Mouse (Mus musculus): ENCODE data around the gene Hipk2.

Hipk2 gene

GRCm38 (mm10) chr6:38867291-38867690, 8.7 kb downstream of the Hipk2 start:
- no peak for DNase-seq (ENCODE audit: low read depth, low spot score)

- no peak for DNase-seq (ENCODE audit: low read depth, low spot score)
Measured at GRCm38 (mm10) chr6:38866761-38867160, 9.2 kb downstream of the Hipk2 start.

- no peak for DNase-seq (ENCODE audit: low read depth, low spot score)
Measured at GRCm38 (mm10) chr6:38866357-38866756, 9.6 kb downstream of the Hipk2 start.

- no peak for DNase-seq (ENCODE audit: low read depth, low spot score)
Measured at GRCm38 (mm10) chr6:38865805-38866204, 10.2 kb downstream of the Hipk2 start.

- DNase-seq (ENCODE audit: low read depth, low spot score) = no peak
Measured at GRCm38 (mm10) chr6:38863595-38863994, 12.4 kb downstream of the Hipk2 start.

- no peak for DNase-seq (ENCODE audit: low read depth, low spot score)
Measured at GRCm38 (mm10) chr6:38860301-38860700, 15.7 kb downstream of the Hipk2 start.

GRCm38 (mm10) chr6:38859819-38860218, 16.1 kb downstream of the Hipk2 start:
- DNase-seq (ENCODE audit: low read depth, low spot score) = no peak

- DNase-seq (ENCODE audit: low read depth, low spot score) = no peak
Measured at GRCm38 (mm10) chr6:38853561-38853992, 22.4 kb downstream of the Hipk2 start.

GRCm38 (mm10) chr6:38851740-38852139, 24.2 kb downstream of the Hipk2 start:
- no peak for DNase-seq (ENCODE audit: low read depth, low spot score)

GRCm38 (mm10) chr6:38850715-38851259, 25.2 kb downstream of the Hipk2 start:
- DNase-seq (ENCODE audit: low read depth, low spot score) = no peak

- DNase-seq (ENCODE audit: low read depth, low spot score) = no peak
Measured at GRCm38 (mm10) chr6:38847958-38848910, 27.7 kb downstream of the Hipk2 start.

- DNase-seq (ENCODE audit: low read depth, low spot score) = no peak
Measured at GRCm38 (mm10) chr6:38847447-38847846, 28.5 kb downstream of the Hipk2 start.

GRCm38 (mm10) chr6:38846330-38847195, 29.4 kb downstream of the Hipk2 start:
- no peak for DNase-seq (ENCODE audit: low read depth, low spot score)

GRCm38 (mm10) chr6:38845876-38846275, 30.1 kb downstream of the Hipk2 start:
- DNase-seq (ENCODE audit: low read depth, low spot score) = no peak

- DNase-seq (ENCODE audit: low read depth, low spot score) = no peak
Measured at GRCm38 (mm10) chr6:38845117-38845516, 30.8 kb downstream of the Hipk2 start.

GRCm38 (mm10) chr6:38841551-38841950, 34.4 kb downstream of the Hipk2 start:
- no peak for DNase-seq (ENCODE audit: low read depth, low spot score)

GRCm38 (mm10) chr6:38840780-38841179, 35.2 kb downstream of the Hipk2 start:
- no peak for DNase-seq (ENCODE audit: low read depth, low spot score)

- no peak for DNase-seq (ENCODE audit: low read depth, low spot score)
Measured at GRCm38 (mm10) chr6:38840380-38840779, 35.6 kb downstream of the Hipk2 start.

GRCm38 (mm10) chr6:38839891-38840290, 36.1 kb downstream of the Hipk2 start:
- no peak for DNase-seq (ENCODE audit: low read depth, low spot score)

- no peak for DNase-seq (ENCODE audit: low read depth, low spot score)
Measured at GRCm38 (mm10) chr6:38838061-38838460, 37.9 kb downstream of the Hipk2 start.

- DNase-seq (ENCODE audit: low read depth, low spot score) = no peak
Measured at GRCm38 (mm10) chr6:38835217-38835616, 40.7 kb downstream of the Hipk2 start.

- no peak for DNase-seq (ENCODE audit: low read depth, low spot score)
Measured at GRCm38 (mm10) chr6:38834727-38835126, 41.2 kb downstream of the Hipk2 start.
